In the genomic region with DNA sequence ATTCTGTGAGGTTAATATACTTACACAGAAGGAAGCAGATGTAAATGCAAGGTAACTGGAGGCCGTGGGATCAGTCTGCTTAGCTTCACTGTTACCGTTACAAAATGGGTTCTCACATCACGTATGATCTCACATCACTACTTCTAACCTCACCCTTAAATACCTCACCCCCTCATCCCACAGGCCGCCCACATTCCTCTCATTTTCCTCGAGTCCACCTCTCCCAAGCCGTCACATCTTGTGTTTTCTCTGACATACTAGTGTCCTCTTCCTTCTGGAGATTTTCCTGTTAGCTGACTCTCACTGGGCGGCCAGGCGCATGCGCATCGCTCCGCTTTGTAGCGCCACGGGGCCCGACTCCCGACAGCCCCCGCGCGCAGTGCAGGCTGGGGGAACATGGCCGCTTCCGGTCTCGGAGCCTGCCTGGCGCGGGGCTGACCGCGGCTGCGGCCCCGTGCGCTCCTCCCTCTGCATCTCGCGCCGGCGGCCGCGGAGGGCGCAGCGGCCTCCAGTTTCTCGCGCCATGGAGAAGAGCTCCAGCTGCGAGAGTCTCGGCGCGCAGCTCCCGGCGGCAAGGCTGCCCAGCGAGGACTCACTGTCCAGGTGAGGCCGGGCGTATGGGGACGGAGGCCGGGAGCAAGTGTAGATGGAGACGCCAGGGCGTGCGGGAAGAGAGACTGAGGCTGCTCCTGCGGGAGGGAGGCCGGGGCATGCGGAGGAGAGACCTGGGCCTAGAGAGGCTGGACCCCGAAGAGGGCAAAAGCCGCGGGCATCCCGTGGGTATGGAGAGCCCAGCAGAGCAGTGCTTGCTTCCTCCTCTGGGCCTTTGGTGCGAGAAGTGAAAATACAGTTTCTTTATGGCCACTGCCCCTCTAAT, we compare ENCODE assay signal across 8 mouse cellular contexts. TPM values are rescaled to one million over a fixed set of nuclear protein-coding genes. Genes with fewer than 3 reads are reported as not detected.
DNase-seq lines count a peak whose midpoint lies in the region; ATAC-seq and TF ChIP-seq lines count a peak whose summit lies in the region.

No protein-coding gene starts in this region.

- peaks cover 3% of the 10 kb centered on the region for H3K9me3 ChIP-seq in erythroblast, embryonic 14.5 days (ENCODE audit: control insufficient read depth, low read length)
- peaks cover 7% of the 10 kb centered on the region; the same call in 1 of the 2 replicates for H3K9me3 ChIP-seq in heart, embryonic 13.5 days
- H3K9me3 ChIP-seq in liver, embryonic 12.5 days (replicated peaks): no peaks in the 10 kb centered on the region
- no peaks in the 10 kb centered on the region for H3K9me3 ChIP-seq in stomach, embryonic 15.5 days

- TF ChIP-seq POLR2A in brain, embryonic 14.5 days (IDR thresholded peaks at IDR 0.05; ENCODE audit: borderline replicate concordance, extremely low read depth, insufficient read depth, insufficient read length, poor library complexity, severe bottlenecking): peak; percentile 97

- H3K4me3 ChIP-seq in C2C12 (ENCODE audit: insufficient read depth, poor library complexity, severe bottlenecking): peak overlapping the region; percentile 64
- H3K4me3 ChIP-seq in erythroblast, embryonic 14.5 days (replicated peaks): peak overlapping the region; percentile 99
- H3K4me3 ChIP-seq in heart, embryonic 13.5 days: peak overlapping the region; percentile 85
- H3K4me3 ChIP-seq in liver, embryonic 12.5 days: peak overlapping the region; percentile 97
- peak overlapping the region; percentile 97 for H3K4me3 ChIP-seq in stomach, embryonic 15.5 days (replicated peaks)

- WGBS in heart, embryonic 13.5 days: under 1% methylated on average over 60 of the region's 60 CpGs
- 1% methylated on average over 60 of the region's 60 CpGs for WGBS in liver, embryonic 12.5 days (ENCODE audit: insufficient replicate concordance)
- WGBS in stomach, embryonic 15.5 days: under 1% methylated on average over 60 of the region's 60 CpGs

- H3K36me3 ChIP-seq in C2C12 (ENCODE audit: control insufficient read depth, insufficient read depth): no peaks in the 10 kb centered on the region
- H3K36me3 ChIP-seq in erythroblast, embryonic 14.5 days (ENCODE audit: control insufficient read depth): peaks cover 3% of the 10 kb centered on the region
- 0 out of 2 replicates have a peak, but pooled peaks cover 3% of the 10 kb centered on the region for H3K36me3 ChIP-seq in heart, embryonic 13.5 days
- 0 out of 2 replicates have a peak, but pooled peaks cover 7% of the 10 kb centered on the region for H3K36me3 ChIP-seq in liver, embryonic 12.5 days
- H3K36me3 ChIP-seq in stomach, embryonic 15.5 days: no peaks in the 10 kb centered on the region

- H3ac ChIP-seq in C2C12 (ENCODE audit: control insufficient read depth, insufficient read length, low read depth): peak overlapping the region; percentile 76

- no peaks in the 10 kb centered on the region for H3K27me3 ChIP-seq in C2C12 (ENCODE audit: control insufficient read depth, insufficient read depth, insufficient read length)
- no peaks in the 10 kb centered on the region for H3K27me3 ChIP-seq in erythroblast, embryonic 14.5 days (ENCODE audit: control insufficient read depth)
- H3K27me3 ChIP-seq in heart, embryonic 13.5 days (replicated peaks): no peaks in the 10 kb centered on the region
- no peaks in the 10 kb centered on the region for H3K27me3 ChIP-seq in liver, embryonic 12.5 days (replicated peaks)
- H3K27me3 ChIP-seq in stomach, embryonic 15.5 days (replicated peaks): no peaks in the 10 kb centered on the region

- peak overlapping the region; percentile 97 for H3K9ac ChIP-seq in heart, embryonic 13.5 days
- H3K9ac ChIP-seq in liver, embryonic 12.5 days: peak overlapping the region; percentile 93
- peak overlapping the region; percentile 99 for H3K9ac ChIP-seq in stomach, embryonic 15.5 days

- peaks cover 55% of the 10 kb centered on the region for H3K79me2 ChIP-seq in C2C12 (ENCODE audit: control insufficient read depth, insufficient read depth)

- peak overlapping the region; percentile 95 for H3K27ac ChIP-seq in heart, embryonic 13.5 days (replicated peaks)
- H3K27ac ChIP-seq in liver, embryonic 12.5 days: peak overlapping the region; percentile 94
- H3K27ac ChIP-seq in stomach, embryonic 15.5 days: peak overlapping the region; percentile 94

- DNase-seq in brain, embryonic 14.5 days (ENCODE audit: low read depth): peak; percentile 98
- peak; percentile 98 for DNase-seq in kidney, postnatal 10 days
- peak; percentile 91 to 94 for DNase-seq in natural killer cell, adult 2 months (ENCODE audit: low spot score in 2 of 2)

- ATAC-seq in heart, embryonic 13.5 days (ENCODE audit: extremely low read depth, insufficient number of reproducible peaks, low FRiP score, low TSS enrichment): peak; percentile 96
- ATAC-seq in liver, embryonic 12.5 days: peak; percentile 99
- ATAC-seq in stomach, embryonic 15.5 days (ENCODE audit: insufficient read depth, low FRiP score, low read depth): peak; percentile 99

- H3K79me3 ChIP-seq in C2C12 (ENCODE audit: low read depth): peaks cover 47% of the 10 kb centered on the region

- peaks cover 26% of the 10 kb centered on the region for H3K4me1 ChIP-seq in erythroblast, embryonic 14.5 days (ENCODE audit: control insufficient read depth)
- H3K4me1 ChIP-seq in heart, embryonic 13.5 days: peaks cover 23% of the 10 kb centered on the region
- peaks cover 20% of the 10 kb centered on the region for H3K4me1 ChIP-seq in liver, embryonic 12.5 days
- H3K4me1 ChIP-seq in stomach, embryonic 15.5 days: peaks cover 3% of the 10 kb centered on the region

- peak overlapping the region; percentile 68 for H3K4me2 ChIP-seq in heart, embryonic 13.5 days
- H3K4me2 ChIP-seq in liver, embryonic 12.5 days: peak overlapping the region; percentile 79
- peak overlapping the region; percentile 68 for H3K4me2 ChIP-seq in stomach, embryonic 15.5 days

- TF ChIP-seq CTCF in C2C12 (IDR thresholded peaks at IDR 0.05; ENCODE audit: control insufficient read depth, insufficient read depth, insufficient read length): no peak
- no peak for TF ChIP-seq CTCF in brain, embryonic 14.5 days (IDR thresholded peaks at IDR 0.05; ENCODE audit: borderline replicate concordance, extremely low read depth, insufficient read depth, insufficient read length)

TF ChIP-seq in C2C12, 6 proteins besides CTCF, POLR2A, EP300 and RAD21:
- TF ChIP-seq CEBPB (IDR thresholded peaks at IDR 0.05; ENCODE audit: low read depth) (no peak), MYOD1 (IDR thresholded peaks at IDR 0.05; ENCODE audit: control insufficient read depth, insufficient read length, low read depth) (no peak), FOSL1 (IDR thresholded peaks at IDR 0.05; ENCODE audit: insufficient read depth, low read length, poor library complexity, severe bottlenecking) (no peak), USF1 (IDR thresholded peaks at IDR 0.05; ENCODE audit: low read depth) (no peak), MAX (IDR thresholded peaks at IDR 0.05) (no peak), MYOG (IDR thresholded peaks at IDR 0.05; ENCODE audit: control insufficient read depth, extremely low read depth, insufficient read length) (no peak)

RNA-seq across cellular contexts. Expression of a gene that starts 0.8 kb away (rescaled TPM):
- polyA plus RNA-seq in C2C12 (2012; fragmentation: generic; extraction: Trizol): 30.8 TPM
- 20.8 and 24.8 TPM in 2 replicates for polyA plus RNA-seq in brain, embryonic 14.5 days (2012; rRNA removed)
- 0.06 and 0.13 TPM in 2 replicates for polyA plus RNA-seq in erythroblast, embryonic 14.5 days (2012)
- polyA plus RNA-seq in heart, embryonic 13.5 days (2015; fragmentation: Nextera tagmentation; extraction: Ambion mirVana): 46.8 and 47.3 TPM in 2 replicates
- polyA plus RNA-seq in liver, embryonic 12.5 days (2016; fragmentation: Nextera tagmentation; extraction: Ambion mirVana): 31.2 and 33.1 TPM in 2 replicates
- 67.3 and 73.1 TPM in 2 replicates for polyA plus RNA-seq in stomach, embryonic 15.5 days (2015; fragmentation: Nextera tagmentation; extraction: Ambion mirVana)

Comparison
In these comparisons a context has a peak if more than half of its experiments do, and no peak if none do; other contexts are left out.
1. Peak in every context shown above with its lines: DNase-seq, ATAC-seq, H3K4me3 ChIP-seq and H3K27ac ChIP-seq.
2. RNA of a gene that starts 0.8 kb away (polyA plus RNA-seq): 67.3 to 73.1 TPM in stomach, embryonic 15.5 days, 46.8 to 47.3 TPM in heart, embryonic 13.5 days, 31.2 to 33.1 TPM in liver, embryonic 12.5 days, 30.8 TPM in C2C12 (single experiment) and 20.8 to 24.8 TPM in brain, embryonic 14.5 days; 0.06 to 0.13 TPM in erythroblast, embryonic 14.5 days; every median in the first group is over 10 times any median in the second.